Mouse (Mus musculus): ENCODE measurements around the gene 1700011L22Rik.

Gene 1700011L22Rik

DNA sequence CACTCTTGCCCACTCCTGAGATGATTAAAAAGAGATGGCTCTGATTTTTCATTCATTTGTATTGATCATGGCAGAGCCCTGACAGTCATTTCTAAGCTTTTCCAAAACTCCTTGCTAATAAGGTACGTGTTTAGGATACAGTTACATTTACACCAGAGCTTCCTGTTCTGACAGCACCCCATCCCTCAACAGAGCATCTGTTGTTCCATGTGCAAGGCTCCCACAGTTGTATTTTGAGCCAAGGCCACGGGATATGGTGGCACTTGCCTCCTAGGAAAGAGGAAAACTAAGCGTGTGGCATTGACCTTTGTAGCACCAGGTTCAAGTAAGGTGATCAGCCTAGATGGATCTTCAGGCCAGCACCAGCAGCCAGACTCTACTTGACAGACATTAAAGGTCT lies 83.1 kb downstream of the 1700011L22Rik start:
- no peak for DNase-seq (ENCODE audit: low spot score)

DNA sequence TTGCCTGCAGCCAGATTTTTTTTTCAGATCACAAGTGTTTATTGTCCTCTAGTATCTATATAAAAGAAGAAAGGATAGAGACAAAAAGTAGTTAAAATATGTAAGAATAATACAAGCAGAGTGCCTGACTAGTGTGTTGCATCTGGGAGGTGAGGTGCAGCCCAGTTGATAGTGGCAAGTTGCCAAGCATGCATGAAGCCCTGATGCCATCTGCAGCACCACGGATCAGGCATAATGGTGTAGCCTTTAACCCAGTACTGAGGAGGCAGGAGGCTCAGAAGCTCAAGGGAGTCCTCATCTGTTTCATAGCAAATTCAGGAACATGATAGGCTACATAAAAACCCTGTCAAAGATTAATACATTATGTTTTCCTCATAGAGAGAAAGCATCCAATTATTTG lies 84.0 kb downstream of the 1700011L22Rik start:
- no peak for DNase-seq (ENCODE audit: low spot score)

DNA sequence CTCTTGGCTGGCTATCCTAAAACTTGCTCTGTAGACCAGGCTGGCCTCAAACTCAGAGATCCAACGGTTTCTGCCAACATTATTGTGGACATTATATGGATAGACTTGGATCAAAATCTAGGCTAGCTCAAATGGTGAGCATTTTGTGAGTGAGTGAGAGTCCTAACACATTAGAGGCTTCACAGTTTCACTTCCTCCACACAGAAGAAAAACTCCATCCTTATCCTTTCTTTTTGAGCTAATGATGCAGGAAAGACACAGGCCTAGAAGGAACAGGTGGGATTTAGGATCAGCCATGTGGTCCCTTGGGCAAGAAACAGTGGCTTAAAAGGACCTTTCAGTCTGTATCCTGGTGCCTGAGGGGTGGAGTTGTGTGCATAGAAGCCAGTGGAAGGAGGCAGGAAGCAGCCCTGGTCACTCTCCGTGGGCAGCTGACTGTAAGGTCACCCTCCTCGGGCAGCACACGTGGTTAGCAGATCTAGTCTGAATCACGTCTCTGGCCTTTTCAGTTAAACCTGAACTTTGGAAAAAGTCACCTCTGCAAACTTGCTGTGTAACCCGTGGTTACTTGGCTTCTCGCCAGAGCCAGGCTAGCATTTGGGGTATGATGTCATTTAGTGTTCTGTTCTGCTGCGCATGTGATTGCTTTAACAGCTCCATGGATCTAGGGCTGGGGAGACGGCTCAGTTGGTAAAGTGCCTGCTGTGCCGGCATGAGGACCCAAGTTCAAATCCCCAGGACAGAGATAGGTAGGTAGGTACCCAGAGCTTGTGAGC lies 85.6 kb downstream of the 1700011L22Rik start:
- no peak for DNase-seq (ENCODE audit: low spot score)

DNA sequence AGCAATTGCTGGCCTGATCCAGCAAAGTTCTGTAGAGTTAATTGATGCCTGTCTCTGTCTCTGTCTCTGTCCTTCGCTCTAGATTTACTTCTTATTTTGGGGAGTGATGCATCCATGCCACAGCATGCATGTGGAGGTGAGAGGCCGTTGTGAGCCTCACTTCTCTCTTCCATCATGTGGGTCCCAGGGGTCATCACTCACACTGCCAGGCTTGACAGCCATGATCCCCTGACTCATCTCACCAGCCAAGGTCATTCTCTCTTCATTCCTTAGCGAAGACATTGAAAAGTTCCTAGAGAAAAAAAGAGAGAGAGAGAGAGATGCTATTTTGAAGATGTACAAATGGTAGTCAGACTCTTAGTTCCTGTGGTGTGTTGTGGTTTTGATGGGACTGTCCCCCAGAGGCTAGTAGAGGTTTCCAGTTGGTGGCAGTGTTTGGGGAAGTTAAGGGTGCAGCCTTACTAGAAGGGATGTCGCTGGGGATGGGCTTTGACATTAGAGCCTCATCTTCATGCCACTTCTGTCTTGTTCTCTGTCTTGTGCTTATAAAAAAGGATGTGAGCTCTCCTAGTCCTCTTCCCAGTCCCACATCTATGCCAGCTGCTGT lies 87.1 kb downstream of the 1700011L22Rik start:
- DNase-seq (ENCODE audit: low spot score): no peak
